Mouse (Mus musculus) brain, embryonic 14.5 days (tissue): ENCODE data around the gene Pcsk4.

ENCODE experiments used
- CTCF ChIP-seq: fragments of 200-500 bp; IDR thresholded peaks from 2 replicates; pipeline ENCODE4 v1.5.1; 2012; ENCODE audit warnings: inconsistent platforms, mild to moderate bottlenecking, moderate library complexity, borderline replicate concordance; ENCODE audit not compliant: insufficient read depth, insufficient read length; ENCODE audit errors: extremely low read depth
- POLR2A ChIP-seq: fragments of 200-500 bp; IDR thresholded peaks from 2 replicates; pipeline ENCODE4 v1.6.1; 2012; ENCODE audit warnings: mild to moderate bottlenecking, inconsistent platforms, borderline replicate concordance; ENCODE audit not compliant: poor library complexity, insufficient read depth, insufficient read length, severe bottlenecking; ENCODE audit errors: extremely low read depth

DNA sequence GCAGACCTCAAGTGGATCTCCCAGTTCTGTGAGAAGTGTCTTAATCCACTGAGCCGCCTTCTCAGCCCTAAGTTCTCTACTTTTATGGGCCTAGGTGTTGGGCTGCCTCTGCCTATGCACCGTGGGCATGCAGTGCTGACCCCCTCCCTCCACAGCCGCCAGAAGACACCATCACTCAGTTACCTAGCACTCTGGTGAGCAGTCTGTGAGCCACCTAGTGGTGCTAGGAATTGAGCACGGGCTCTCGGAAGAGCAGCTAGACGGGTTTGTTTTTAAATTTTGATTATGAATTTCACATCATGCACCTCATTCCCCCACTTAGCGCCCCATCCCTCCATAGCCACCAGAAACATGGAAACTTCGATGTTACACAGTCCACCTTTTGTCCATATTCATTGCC, 40.6 kb downstream of the Pcsk4 start:
- TF ChIP-seq POLR2A, result no peak
- TF ChIP-seq CTCF, result 0 out of 2 replicates have a peak, but pooled peaks have one; percentile 11
